Mouse (Mus musculus) T-helper 1 cell (primary cell): ENCODE measurements around the gene Gnat3.
"Not testable (repeated sequence)": the region's sequence is repeated elsewhere in the genome, so short reads cannot be mapped to it uniquely, and the experiment has no call there.

ENCODE experiments used
- in situ Hi-C: fragments of 300-600 bp; cut with MboI, MseI; formaldehyde crosslinking; loops from one replicate; pipeline ENCODE4 v1.15.1; 2025; ENCODE audit warnings: high pct_unique_total_duplicates

Gnat3 gene

DNA sequence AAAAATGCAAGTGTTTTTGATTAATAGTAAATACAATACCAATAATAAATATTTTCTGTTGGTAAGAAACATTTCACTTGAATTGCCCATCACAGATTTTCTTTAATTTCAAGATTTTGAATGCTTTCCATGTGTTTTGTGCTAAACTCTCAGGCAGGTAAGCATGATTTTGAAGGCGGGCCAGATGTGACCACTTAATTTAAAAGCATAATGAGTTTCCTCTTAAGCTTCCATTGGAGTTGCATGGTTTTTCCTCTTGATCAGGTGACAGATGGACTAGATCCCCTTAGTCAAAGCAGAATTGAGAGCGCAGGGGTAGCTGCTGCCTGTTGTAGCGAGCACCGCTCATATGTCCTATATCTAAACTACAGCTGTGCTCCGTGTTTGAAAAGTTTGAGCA, at the start of gene Gnat3:
Gene Gnat3, plus strand, starts transcription at position 301 of the 400 bp plus-strand sequence.
- in situ Hi-C loops, result no loop called here

DNA sequence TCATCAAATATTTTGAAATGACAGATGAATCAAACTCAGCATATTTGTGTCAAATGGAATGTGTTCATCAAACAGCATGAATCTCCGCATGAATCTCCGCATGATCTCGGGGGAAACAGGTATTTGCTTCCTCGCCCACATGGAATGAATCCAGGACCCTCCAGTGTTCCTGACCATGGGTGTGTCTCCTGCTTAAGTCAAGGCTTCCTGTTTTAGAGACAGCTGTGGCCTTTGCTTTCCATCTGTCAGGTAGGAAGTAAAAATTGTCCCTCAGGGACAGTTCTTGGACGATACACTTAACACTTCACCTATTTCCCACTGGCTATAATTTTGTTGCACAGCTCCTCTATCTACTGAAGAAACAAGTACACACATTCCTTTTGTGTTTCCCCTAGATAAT, 43.4 kb upstream of the Gnat3 start:
- in situ Hi-C loops, result no loop called here

DNA sequence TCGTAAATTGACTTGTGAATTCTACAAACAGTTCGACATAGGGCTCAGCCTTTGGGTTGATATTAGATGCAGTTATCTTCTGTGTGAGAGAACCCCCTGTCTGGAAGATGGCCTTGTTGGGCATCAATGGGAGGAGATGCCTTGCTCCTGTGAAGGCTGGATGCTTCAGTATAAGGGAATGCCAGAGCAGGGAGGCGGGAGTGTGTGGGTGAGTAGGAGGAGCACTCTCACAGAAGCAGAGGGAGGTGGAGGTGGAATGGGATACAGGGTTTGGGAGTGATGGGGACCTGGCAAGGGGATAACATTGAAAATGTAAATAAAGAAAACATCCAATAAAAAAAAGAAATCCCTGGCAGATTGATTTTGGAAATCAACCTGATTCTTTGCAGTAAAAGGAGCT, 38.7 kb upstream of the Gnat3 start:
- in situ Hi-C loops, result no loop called here

DNA sequence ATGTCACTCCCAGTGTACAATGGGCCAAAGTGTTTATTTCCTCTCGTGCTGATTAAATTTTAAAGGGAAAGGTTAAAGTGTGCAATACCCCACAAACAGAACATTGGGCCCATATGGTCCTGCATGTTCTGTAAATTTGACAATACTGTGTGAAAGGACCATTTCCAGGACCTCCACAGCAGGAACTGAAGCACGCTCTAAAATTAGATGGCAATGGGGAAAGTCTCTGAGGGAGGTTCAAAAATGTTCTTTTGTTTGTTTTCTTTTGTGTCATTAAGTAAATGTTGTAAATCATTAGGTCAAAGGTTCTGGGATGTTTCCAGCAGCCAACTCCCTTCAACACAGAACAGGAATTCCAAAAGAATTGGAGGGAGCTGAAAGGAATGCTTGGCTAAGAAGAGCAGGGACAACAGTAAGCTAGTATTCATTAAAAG, 38.2 kb upstream of the Gnat3 start:
- in situ Hi-C loops, result no loop called here

DNA sequence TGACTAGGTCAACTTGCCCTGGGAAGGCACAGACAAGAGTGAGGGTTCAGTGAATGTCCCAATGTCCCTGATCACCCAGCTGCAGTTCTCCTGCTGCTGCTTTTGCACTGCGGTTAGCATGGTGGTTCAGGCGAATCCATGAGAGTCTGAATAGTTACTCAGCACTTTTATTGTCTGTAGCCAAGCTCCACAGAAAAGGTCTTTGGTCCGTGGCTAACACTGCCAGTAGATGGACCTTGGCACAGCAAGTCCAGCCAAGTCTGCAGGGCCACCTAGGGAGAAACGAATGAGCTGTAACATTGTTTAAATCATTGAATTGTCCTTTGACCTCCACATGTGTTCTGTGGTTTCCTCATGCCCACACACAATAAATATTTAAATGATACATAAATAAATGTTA, 33.9 kb upstream of the Gnat3 start:
- in situ Hi-C loops, result no loop called here

DNA sequence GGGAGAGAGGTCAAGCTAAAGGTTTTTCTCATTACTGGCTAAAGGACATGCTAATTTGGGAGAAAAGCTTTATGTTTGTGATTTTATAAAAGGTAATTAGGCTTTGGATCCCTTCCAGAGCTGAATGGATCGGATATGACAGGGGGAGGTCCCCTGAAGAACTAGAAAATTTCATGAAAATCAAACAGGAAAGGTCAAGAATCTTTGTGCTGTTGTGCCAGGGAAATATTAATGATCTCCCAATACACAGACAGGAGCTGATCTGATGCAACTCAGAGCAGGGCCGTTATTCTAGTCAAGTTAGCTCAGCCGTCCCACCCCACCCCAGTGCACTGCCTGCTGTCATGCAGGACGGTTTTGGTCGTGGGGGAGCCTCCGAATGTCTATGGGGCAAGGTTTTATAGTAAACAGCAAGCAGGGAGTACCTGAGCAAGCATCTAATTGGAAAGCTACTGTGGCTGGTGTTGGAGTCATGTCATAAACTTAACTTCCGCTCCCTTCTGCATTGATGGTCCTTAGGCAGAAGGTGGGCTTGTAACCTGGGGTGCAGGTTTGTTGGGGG, 33.3 kb upstream of the Gnat3 start:
- in situ Hi-C loops, result no loop called here

DNA sequence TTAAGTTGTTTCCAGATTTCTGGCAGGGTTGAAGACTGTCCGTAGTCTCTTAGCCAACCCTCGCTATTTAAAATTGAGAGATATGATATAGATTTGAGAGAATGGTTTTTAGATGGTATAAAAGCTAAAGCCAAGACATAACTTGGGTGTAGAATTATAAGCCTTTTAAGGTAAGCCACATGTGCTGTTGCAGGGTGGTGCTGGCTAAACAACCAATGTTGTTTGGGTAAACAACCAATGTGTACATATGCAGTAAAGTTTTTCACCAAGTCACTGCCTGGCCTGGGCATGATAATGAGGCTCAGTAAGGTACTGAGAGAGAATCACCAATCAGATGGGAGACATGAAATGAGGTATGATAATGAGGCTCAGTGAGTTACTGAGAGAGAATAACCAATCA, 30.8 kb upstream of the Gnat3 start:
- in situ Hi-C loops, result not testable (repeated sequence)

DNA sequence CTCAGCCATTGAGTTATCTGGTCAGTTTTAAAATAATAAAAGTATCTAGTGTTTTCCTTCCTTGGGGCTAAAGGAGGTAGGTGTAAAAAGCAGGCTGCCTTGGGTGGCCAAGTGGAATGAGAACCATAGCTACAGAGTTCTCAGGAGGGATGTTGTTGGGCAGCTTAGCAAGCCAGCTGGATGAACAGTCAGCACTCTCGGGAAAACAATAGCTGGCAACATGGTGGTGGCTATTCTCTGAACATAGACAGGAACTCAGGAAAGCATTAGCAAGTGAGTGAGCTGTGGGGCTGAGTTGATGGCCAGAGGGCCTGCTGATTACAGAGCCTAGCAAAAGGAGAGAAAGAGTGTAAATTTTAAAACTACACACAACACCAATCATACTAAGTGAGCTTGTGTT, 27.8 kb upstream of the Gnat3 start:
- in situ Hi-C loops, result no loop called here

DNA sequence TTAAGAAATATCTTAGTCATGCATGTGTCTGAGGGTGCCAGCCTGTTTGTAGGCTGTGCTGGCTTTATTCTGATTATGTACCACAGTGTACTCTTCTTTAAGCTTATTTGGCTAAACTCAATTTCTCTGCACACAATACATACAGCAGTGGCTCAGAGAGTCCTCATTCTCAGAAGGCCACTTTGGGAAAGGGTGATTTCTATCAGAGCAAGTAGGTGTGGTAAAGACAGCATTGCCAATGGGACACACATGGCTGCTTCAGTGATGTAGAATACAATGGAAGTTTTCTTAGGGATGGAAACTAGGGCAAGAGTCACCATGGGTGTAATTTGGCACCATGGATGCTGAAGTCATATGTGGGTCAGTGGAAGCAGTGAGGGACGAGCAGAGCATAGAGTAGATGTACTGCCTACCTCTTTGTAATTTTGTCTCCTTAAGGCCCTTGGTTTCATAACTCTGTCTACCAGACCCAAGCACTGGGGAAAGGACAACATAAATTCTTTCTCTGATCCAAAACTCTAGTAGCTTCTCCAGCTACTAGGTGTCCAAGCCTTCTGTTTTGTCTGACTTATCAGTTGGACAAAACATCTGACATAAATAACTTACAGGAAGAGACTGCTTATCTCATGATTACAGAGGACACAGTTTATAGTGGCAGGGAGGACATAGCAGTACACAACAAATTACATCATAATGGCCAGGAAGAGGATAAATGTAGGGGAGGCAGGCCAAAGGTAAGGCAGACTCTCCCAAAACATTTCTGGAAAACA, 24.0 kb upstream of the Gnat3 start:
- in situ Hi-C loops, result no loop called here

DNA sequence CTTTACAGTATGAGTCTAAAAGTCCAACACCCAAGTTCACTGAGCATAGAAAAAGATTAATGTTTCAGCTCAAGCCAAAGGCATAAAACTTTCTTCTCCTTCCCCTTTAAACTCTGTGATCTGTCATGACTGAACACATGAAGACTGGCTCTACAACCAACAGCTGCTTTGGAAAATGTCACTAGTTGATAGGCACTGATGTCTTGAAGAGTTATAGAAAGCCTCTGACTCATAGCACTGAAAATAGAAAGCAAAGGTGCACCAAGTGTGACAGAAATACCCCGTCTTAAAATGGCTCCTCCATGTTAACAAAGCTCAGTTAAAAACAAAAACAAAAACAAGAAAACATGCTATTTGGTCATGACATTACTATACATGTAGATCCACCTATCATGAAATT, 5.9 kb upstream of the Gnat3 start:
- in situ Hi-C loops, result no loop called here

DNA sequence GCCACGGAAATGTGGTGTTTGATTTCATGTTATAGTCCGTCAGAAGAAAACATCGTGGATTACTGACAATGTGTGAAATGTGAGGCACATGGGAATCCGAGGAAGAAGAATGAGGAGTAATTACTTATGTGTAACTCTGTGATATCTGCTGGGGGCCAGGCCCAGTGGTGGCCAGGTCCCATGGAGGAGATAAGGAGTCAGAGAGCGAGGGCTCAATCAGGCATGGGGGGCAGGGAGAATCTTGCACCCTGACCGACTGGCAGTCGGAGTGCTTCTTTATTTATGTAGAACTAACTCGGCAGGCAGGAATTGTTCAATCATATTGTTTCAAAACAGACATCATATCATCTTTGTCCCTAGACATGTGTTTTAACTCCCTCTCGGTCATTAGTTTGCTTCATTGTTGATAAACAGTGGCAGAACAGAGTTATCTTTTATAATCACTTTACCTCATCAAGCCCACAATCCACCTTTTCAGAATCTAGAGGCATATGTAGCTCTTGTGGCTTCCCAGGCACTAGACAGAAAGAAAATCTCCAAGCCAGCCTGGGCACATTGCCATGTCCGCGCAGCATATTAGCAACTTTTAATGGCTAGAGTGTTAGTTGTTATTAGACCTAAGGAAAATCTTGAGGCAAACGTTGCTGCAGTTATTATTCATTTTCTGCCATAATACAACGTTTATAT, 7.5 kb downstream of the Gnat3 start:
- in situ Hi-C loops, result no loop called here

DNA sequence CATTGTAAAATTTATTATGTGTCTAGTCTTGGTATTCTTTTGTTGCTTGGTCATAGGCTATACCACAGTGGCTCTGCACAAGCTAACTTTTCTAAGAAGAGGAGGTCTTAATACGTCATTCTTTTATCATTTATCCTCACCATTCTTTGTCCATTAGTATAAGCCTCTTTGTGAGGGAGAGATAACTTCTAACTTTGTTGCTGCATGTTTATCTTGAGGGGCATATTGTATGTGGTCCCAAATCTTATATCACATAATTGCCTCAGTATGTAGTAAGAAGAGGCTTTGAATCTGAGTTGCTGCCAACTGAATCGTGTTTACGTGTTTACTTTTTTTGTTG, 8.0 kb downstream of the Gnat3 start:
- in situ Hi-C loops, result no loop called here

DNA sequence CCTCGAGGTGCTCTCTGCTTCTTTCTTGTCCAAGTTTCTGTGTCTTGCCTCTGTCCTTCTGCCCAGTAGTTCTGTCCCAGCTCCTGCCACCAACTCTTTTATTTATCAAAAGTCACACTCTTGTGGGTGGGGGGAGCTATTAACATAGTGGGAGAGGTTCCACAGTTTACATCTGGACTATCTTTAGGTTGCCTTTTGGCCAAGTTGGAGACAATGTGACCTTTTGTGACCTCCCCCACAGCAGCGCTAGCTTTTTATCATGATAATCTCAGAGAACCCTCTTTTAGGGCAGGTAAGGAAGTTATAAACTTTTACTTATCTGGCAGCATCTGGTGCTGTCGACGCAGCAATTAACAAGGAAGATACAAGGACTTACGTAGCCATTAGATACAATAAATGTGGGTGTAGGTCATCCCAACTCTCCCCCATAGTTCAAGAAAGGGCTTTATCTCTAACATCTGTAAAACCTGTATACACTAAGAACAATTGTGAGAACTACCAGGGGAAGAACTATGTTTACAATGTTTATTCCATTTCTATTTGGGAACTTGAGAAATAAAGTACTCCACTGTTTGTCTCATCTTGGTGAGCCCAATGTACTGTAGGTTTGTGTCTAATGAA, 18.3 kb downstream of the Gnat3 start:
- in situ Hi-C loops, result no loop called here

DNA sequence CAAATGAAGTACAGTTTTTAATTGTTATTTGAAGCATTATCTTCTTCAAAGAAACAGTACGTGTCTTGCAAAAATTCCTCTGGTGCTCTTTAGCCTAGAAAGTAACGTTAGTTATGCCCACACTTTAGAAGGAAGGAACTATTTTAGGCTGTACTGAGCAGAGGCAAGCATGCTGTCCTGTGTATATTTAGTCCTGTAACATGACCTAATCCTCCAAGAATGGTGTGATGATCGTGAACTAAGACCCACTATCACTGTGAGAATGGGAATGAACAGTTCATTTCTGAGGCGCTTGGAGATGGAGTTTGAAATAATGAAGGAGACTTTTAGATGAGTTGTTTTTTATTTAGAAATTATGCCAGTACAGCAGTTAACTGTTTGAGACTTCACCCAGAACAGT, 20.4 kb downstream of the Gnat3 start:
- in situ Hi-C loops, result no loop called here

DNA sequence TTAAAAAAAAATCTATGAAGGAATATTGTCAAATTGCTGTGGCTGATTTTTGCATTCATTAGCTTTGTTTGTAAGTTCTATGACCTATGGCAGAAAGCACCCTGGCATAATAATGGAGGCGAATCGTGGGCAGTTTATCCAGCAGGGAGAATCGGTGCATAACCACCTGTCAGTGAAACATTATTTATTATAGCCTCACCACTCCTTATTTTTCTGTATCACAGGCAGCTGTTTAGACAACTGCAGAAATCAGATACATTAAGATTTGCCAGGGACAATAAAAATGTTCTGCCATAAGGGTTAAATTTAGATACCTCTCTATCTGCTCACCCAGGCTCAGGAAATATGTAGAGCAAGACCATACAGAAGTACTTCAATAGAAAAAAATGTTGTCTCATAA, 22.2 kb downstream of the Gnat3 start:
- in situ Hi-C loops, result no loop called here

DNA sequence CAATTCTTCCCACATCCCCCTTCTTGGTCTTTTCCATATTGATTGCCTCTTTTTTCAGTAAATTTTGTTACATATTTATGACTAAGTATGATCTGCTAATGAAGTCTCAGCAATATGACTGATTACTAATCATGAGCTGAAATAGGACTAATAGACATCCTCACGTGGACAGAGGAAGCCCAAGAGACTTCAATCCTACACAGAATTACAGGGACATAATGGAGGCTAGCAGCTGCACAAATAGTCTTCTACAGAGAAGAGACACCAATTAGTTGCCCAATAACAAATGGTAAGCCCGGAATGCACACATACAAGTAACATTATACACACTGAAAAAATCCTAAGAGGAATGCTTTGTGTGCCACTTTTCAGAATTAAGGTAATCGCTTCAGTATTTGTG, 24.3 kb downstream of the Gnat3 start:
- in situ Hi-C loops, result no loop called here

DNA sequence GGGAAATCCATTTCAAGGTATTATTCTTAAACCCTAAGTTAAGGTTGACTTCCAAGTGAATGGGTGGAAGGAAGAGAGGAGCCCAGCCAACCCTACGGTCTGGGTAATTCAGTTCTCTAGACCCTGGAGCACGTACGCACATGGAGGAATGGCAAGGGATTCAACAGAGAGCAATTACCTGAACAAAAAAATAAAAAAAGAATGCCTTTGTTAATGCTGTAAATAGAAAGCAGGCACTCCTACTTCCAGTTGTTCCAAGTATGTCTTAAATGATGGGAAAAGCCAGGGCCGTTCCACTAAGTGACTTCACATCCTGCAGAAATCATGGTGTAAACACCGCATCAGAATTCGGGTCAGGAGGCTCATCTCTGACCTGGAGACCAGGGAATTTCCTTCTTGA, 28.3 kb downstream of the Gnat3 start:
- in situ Hi-C loops, result no loop called here

DNA sequence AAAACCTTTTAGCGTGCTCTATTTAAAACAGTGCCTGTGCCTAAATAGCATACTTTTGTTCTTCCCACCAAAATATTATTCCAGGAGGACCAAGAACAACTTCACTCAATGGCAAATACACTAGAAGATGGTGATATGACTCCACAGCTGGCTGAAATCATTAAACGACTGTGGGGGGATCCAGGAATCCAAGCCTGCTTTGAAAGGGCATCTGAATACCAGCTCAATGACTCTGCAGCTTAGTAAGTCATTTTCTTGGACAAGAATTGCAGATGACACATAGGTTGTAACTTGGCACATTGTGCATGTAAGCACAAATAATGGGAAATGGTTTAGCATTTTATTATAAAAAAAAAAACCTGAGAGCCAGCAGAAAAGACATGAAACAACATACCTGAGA, 37.2 kb downstream of the Gnat3 start:
- in situ Hi-C loops, result no loop called here

DNA sequence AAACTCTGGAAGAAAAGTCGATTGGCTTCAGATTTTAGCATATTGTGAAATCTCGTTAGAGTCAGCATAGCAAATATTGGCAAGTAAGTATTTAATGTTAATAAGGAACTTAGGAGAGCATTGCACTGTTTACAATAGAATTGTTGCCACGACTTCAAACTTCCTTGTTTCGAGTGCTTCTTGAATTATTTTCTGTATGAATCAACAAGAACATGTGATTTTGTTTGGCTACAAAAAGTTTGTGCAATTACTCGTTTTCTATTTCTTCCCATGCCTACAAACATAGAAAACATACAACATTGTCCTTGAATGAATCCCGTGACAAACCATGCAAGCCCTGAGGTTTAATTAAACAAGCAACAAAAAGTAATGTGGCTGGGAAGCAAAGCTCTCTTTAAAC, 37.8 kb downstream of the Gnat3 start:
- in situ Hi-C loops, result no loop called here

DNA sequence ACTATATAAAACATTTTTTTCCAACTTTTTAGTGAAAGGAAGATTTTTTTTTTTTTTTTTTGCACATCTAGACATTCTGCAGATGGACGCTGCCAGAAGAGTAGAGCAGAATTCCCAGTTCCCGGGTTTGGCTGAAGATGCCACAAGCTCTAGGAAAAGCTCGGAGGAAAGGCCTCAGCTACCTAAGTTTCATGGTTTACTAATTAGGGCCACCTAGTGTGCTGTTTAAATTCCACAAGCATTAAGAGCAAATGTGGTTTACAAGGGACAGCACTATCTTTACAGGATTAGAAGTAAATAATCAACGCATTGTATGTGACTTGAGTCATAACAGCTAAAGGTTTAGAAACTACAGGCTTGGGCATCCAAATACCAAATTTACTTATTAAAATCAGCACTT, 39.3 kb downstream of the Gnat3 start:
- in situ Hi-C loops, result no loop called here

DNA sequence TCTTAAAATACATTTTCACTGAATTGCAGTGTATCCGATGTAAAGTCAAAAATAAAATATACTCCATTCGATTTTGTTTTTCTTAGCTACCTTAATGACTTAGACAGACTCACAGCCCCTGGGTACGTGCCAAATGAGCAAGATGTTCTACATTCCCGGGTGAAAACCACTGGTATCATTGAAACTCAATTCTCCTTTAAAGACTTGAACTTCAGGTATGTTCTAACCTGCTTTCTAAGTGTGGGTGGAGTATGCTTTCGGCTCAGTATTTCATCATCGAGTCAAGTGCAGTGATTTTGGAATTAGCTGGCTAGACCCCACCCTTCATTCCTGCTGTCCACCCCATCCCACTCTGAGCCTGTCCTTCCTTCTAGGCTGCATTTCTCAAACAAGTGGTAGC, 41.3 kb downstream of the Gnat3 start:
- in situ Hi-C loops, result no loop called here

DNA sequence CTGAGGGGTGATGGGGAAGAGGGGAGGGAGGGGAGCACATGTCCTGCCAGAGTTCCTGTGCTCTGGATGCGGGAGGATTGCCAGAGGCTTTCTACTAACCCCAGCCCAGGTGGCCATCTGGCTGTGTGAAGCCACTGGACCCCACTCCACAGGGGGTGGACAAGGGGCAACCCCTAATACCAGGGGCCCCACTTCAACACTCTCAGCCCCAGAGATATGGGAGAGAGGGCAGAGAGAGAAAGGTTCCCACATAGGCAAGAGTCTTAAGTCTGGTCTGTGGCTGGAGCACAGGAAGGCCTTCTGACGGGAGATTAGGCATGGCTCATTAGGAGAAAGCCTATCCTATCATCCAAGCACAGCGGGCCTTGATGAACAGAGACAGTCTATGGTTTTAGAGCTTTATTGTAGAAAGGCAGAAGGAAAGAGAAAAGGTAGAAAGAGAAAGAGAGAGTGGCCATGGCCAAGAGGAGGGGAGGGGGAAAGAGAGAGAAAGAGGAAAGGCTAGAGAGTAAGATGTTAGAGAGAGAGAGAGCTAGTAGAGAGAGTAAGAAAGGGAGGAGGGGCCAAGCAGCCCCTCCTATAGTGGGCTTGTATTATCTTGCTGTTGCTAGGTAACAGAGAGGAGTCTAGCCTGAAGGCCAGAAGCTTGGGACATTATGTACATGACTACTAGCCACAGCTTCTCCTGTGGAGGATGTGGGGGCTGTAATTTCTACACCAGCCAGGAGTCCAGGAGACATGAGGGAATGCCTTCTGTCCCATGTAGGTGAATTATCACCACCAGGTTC, 42.7 kb downstream of the Gnat3 start:
- in situ Hi-C loops, result no loop called here
